Mouse (Mus musculus) ES-E14 (cell line): Measurements from ENCODE around the gene Dcaf11.

Source experiments
- CHD2 ChIP-seq: IDR thresholded peaks from 2 replicates; pipeline ENCODE4 v1.6.1; 2014; ENCODE audit warnings: mild to moderate bottlenecking, low read depth, low read length, inconsistent platforms
- HCFC1 ChIP-seq: IDR thresholded peaks from 2 replicates; pipeline ENCODE4 v1.6.1; 2012; ENCODE audit warnings: low read length, inconsistent platforms, borderline replicate concordance; ENCODE audit not compliant: insufficient read depth
- MAFK ChIP-seq: IDR thresholded peaks from 2 replicates; pipeline ENCODE4 v1.6.1; 2014; ENCODE audit warnings: mild to moderate bottlenecking, low read depth, low read length, inconsistent platforms; ENCODE audit not compliant: insufficient read depth
- ZC3H11A ChIP-seq: IDR thresholded peaks from 2 replicates; pipeline ENCODE4 v1.6.1; 2012; ENCODE audit warnings: low read depth, mild to moderate bottlenecking, inconsistent platforms, low read length, borderline replicate concordance
- ZNF384 ChIP-seq: IDR thresholded peaks from 2 replicates; pipeline ENCODE4 v1.6.1; 2012; ENCODE audit warnings: low read depth, low read length, inconsistent platforms

- TF ChIP-seq ZNF384 (no peak), ZC3H11A (no peak), CHD2 (no peak), HCFC1 (no peak), MAFK (no peak)
These were observed 35.7 kb upstream of the Dcaf11 start for GRCm38 (mm10) chr14:55524062-55524461.
